Mouse (Mus musculus): ENCODE data around the gene Gins1. TPM values are rescaled to one million over a fixed set of nuclear protein-coding genes. Genes with fewer than 3 reads are reported as not detected.

The Gins1 gene
- polyA plus RNA-seq, 1 experiment = 1.9 TPM

DNA sequence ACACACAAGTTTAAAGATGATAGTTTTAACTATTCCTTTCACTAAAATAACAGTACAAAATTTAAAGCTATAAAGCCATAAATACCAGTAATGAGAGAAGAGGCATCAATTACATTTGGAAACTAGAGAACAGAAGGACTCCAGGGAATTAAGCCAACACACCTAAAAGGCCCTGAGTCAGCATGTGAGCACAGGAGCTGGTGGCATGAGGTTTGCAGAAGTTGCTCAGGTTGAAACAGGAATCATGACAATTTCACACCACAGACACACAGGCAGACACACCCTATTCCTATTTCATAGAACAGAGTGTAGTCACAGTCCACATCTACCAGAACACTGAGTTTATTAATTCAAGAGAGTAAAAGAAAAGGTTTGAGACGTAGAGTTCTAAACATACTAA, 30.7 kb upstream of the Gins1 start:
- DNase-seq (ENCODE audit: low read depth in 1 of 2, low spot score in 2 of 2) = no peak
- no peak for TF ChIP-seq CTCF (IDR thresholded peaks at IDR 0.05; ENCODE audit: extremely low read depth, insufficient read depth, insufficient read length, insufficient replicate concordance)
- TF ChIP-seq POLR2A (IDR thresholded peaks at IDR 0.05; ENCODE audit: low read depth, low read length) = no peak
- peaks cover 4% of the 10 kb centered on the region; the same call in 1 of the 2 replicates for H3K4me1 ChIP-seq (ENCODE audit: control insufficient read depth, insufficient read depth, insufficient read length)
- H3K4me3 ChIP-seq (ENCODE audit: extremely low read depth, insufficient read depth, insufficient read length) = no peak overlapping the region
- no peak overlapping the region for H3K27ac ChIP-seq (ENCODE audit: insufficient read depth, low read length)
- 86% methylated on average over 1 of the region's 1 CpGs for WGBS
- peaks cover 3% of the 10 kb centered on the region; the same call in 1 of the 2 replicates for H3K36me3 ChIP-seq (ENCODE audit: control insufficient read depth, insufficient read depth, low read length)
- H3K27me3 ChIP-seq (ENCODE audit: control insufficient read depth, insufficient read depth, low read length) = no peaks in the 10 kb centered on the region

DNA sequence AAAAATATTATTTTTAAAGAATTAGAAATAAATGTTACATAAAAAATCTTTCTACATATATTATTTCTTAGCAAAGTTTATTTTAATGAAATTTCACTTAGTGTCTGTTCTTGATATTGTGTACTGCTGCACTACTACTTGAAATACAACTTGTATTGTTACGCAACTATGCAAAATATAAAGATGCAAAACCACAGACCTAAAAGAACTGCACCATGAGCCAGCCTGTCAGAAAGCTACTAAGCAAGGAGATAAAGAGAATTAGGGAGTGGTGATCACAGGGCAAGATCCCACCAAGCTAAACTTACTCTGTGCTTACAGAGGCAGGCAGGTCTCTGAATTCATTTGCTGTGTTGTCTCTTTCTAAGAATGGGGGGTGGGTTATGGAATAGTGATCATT, 30.0 kb upstream of the Gins1 start:
- no peaks in the 10 kb centered on the region for H3K27me3 ChIP-seq (ENCODE audit: control insufficient read depth, insufficient read depth, low read length)
- WGBS = 96% methylated on average over 1 of the region's 1 CpGs
- TF ChIP-seq CTCF (IDR thresholded peaks at IDR 0.05; ENCODE audit: extremely low read depth, insufficient read depth, insufficient read length, insufficient replicate concordance) (no peak), POLR2A (IDR thresholded peaks at IDR 0.05; ENCODE audit: low read depth, low read length) (no peak)
- no peak for DNase-seq (ENCODE audit: low read depth in 1 of 2, low spot score in 2 of 2)
- no peak overlapping the region for H3K27ac ChIP-seq (ENCODE audit: insufficient read depth, low read length)
- no peaks in the 10 kb centered on the region for H3K4me1 ChIP-seq (ENCODE audit: control insufficient read depth, insufficient read depth, insufficient read length)
- H3K4me3 ChIP-seq (ENCODE audit: extremely low read depth, insufficient read depth, insufficient read length) = no peak overlapping the region
- peaks cover 3% of the 10 kb centered on the region; the same call in 1 of the 2 replicates for H3K36me3 ChIP-seq (ENCODE audit: control insufficient read depth, insufficient read depth, low read length)

DNA sequence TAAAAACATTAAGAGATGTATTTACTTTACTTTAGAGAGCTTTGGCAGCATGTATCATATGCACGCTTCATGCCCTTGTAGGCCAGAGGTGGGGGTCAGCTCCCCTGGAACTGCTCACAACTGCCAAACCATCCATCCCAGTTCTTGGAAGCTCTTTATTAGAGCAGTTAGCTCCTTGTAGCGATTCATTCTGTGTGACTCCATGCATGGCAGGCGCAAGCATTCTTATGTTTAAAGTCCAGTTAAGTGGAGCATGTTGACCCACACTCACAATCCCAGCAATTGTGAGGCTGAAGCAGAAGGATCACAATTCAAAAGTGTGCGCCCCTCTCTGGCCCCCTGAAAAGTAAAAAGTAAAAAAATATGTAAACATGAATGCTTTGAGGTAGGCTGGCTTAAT, 27.6 kb upstream of the Gins1 start:
- WGBS = 89% methylated on average over 4 of the region's 4 CpGs
- H3K36me3 ChIP-seq (ENCODE audit: control insufficient read depth, insufficient read depth, low read length) = peaks cover 3% of the 10 kb centered on the region; the same call in 1 of the 2 replicates
- no peak overlapping the region for H3K27ac ChIP-seq (ENCODE audit: insufficient read depth, low read length)
- no peak for DNase-seq (ENCODE audit: low read depth in 1 of 2, low spot score in 2 of 2)
- no peak overlapping the region for H3K4me3 ChIP-seq (ENCODE audit: extremely low read depth, insufficient read depth, insufficient read length)
- no peaks in the 10 kb centered on the region for H3K27me3 ChIP-seq (ENCODE audit: control insufficient read depth, insufficient read depth, low read length)
- H3K4me1 ChIP-seq (ENCODE audit: control insufficient read depth, insufficient read depth, insufficient read length) = no peaks in the 10 kb centered on the region
- no peak for TF ChIP-seq CTCF (IDR thresholded peaks at IDR 0.05; ENCODE audit: extremely low read depth, insufficient read depth, insufficient read length, insufficient replicate concordance)
- TF ChIP-seq POLR2A (IDR thresholded peaks at IDR 0.05; ENCODE audit: low read depth, low read length) = no peak

DNA sequence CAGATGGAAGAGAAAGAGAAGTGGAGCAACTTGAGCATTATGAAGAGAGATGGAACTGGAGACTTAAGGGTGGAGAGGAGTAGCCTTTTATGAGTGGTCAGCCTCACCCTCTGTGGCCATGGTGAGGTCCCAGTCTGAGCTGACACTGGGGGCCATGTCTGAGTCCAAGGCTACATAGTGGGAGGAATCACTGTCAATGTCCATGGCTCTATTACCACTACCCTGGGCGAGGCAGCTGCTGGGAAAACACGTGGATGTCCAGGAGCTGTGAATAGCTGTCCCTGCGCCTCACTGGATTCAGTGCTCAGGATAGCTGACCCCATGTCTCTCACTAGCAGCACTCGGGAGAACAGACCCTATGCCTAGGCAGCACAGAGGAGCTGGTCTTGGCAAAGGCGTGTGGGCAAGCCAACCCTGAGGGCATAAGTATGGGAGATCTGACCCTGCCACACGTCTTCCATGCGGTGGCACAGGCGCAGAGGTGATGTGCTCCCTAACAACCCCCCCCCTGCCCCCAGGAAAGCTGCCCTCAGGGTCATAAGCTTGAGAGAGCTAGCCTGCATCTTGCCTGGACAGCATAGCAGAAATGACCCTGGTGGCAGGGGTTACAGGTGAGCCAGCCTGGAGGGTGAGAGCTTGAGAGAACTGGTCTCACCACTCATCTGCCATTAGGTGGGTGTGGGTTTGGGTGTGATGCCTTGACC, 21.0 kb upstream of the Gins1 start:
- DNase-seq (ENCODE audit: low read depth in 1 of 2, low spot score in 2 of 2) = no peak
- no peak overlapping the region for H3K27ac ChIP-seq (ENCODE audit: insufficient read depth, low read length)
- H3K4me3 ChIP-seq (ENCODE audit: extremely low read depth, insufficient read depth, insufficient read length) = no peak overlapping the region
- no peaks in the 10 kb centered on the region for H3K27me3 ChIP-seq (ENCODE audit: control insufficient read depth, insufficient read depth, low read length)
- WGBS = 93% methylated on average over 8 of the region's 8 CpGs
- H3K4me1 ChIP-seq (ENCODE audit: control insufficient read depth, insufficient read depth, insufficient read length) = no peaks in the 10 kb centered on the region; the same call in 1 of the 2 replicates
- H3K36me3 ChIP-seq (ENCODE audit: control insufficient read depth, insufficient read depth, low read length) = no peaks in the 10 kb centered on the region
- no peak for TF ChIP-seq POLR2A (IDR thresholded peaks at IDR 0.05; ENCODE audit: low read depth, low read length)
- TF ChIP-seq CTCF (IDR thresholded peaks at IDR 0.05; ENCODE audit: extremely low read depth, insufficient read depth, insufficient read length, insufficient replicate concordance) = no peak

DNA sequence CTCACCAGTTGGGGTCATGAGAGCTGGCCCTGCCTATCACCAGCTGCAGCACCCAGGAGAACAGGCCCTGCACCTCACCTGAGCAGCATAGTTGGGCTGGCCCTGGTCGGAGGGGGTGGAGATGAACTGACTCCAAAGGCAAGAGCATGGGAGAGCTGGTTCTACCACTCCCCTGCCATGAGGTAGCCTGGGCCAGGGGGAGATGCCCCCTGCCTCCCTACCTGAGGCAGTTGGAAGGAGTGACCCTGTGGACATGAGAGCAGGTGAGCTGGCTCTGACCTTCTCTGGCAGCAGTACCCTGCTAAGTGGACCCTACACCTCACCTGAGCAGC, 20.5 kb upstream of the Gins1 start:
- no peaks in the 10 kb centered on the region for H3K27me3 ChIP-seq (ENCODE audit: control insufficient read depth, insufficient read depth, low read length)
- 86% methylated on average over 1 of the region's 1 CpGs for WGBS
- H3K27ac ChIP-seq (ENCODE audit: insufficient read depth, low read length) = no peak overlapping the region
- H3K36me3 ChIP-seq (ENCODE audit: control insufficient read depth, insufficient read depth, low read length) = no peaks in the 10 kb centered on the region
- no peaks in the 10 kb centered on the region; the same call in 1 of the 2 replicates for H3K4me1 ChIP-seq (ENCODE audit: control insufficient read depth, insufficient read depth, insufficient read length)
- no peak overlapping the region for H3K4me3 ChIP-seq (ENCODE audit: extremely low read depth, insufficient read depth, insufficient read length)
- DNase-seq (ENCODE audit: low read depth in 1 of 2, low spot score in 2 of 2) = no peak
- TF ChIP-seq POLR2A (IDR thresholded peaks at IDR 0.05; ENCODE audit: low read depth, low read length) (no peak), CTCF (IDR thresholded peaks at IDR 0.05; ENCODE audit: extremely low read depth, insufficient read depth, insufficient read length, insufficient replicate concordance) (no peak)

DNA sequence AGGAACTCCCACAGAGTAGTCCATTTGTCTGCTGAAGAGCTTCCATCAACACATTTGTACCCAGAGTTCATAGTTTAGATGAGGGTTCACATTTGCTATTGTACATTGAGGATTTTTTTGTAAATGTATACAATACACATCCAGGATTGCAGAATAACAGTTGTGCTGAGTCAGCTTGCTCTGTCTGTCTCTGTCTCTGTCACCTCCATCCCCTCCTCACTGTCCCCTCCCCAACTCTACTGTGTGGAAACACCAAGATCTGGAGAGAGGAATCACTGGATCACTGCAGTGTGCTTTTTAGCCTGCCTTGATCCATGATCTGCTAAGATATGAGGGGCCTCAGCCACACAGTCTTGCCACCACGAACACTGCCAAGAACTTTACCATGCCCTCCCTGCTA, 19.4 kb upstream of the Gins1 start:
- H3K27me3 ChIP-seq (ENCODE audit: control insufficient read depth, insufficient read depth, low read length) = no peaks in the 10 kb centered on the region
- no peak for TF ChIP-seq CTCF (IDR thresholded peaks at IDR 0.05; ENCODE audit: extremely low read depth, insufficient read depth, insufficient read length, insufficient replicate concordance)
- TF ChIP-seq POLR2A (IDR thresholded peaks at IDR 0.05; ENCODE audit: low read depth, low read length) = no peak
- WGBS = 91% methylated on average over 1 of the region's 1 CpGs

DNA sequence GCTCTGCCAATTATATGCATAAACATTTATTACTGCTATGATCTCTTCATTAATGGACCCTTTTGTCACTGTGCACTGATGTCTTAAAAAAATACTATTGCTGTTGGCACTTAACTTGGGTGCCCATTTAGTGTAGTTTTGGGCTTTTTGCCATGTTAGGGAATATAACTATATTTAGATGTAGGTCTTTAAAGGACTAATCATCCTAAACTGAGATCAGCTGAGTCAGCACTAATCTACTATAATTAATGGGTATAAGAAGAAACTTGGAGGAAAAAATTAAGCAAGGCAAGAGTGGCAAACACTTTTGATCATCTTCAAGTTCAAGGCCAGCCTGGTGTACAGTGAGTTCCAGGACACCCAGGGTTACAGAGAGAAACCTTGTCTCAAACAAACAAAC, 18.9 kb upstream of the Gins1 start:
- no peak overlapping the region for H3K27ac ChIP-seq (ENCODE audit: insufficient read depth, low read length)
- no peak overlapping the region for H3K4me3 ChIP-seq (ENCODE audit: extremely low read depth, insufficient read depth, insufficient read length)
- H3K4me1 ChIP-seq (ENCODE audit: control insufficient read depth, insufficient read depth, insufficient read length) = no peaks in the 10 kb centered on the region; the same call in 1 of the 2 replicates
- DNase-seq (ENCODE audit: low read depth in 1 of 2, low spot score in 2 of 2) = no peak
- no peak for TF ChIP-seq POLR2A (IDR thresholded peaks at IDR 0.05; ENCODE audit: low read depth, low read length)
- H3K36me3 ChIP-seq (ENCODE audit: control insufficient read depth, insufficient read depth, low read length) = no peaks in the 10 kb centered on the region
- H3K27me3 ChIP-seq (ENCODE audit: control insufficient read depth, insufficient read depth, low read length) = no peaks in the 10 kb centered on the region

More for the DNA sequence above, 19.4 kb upstream of the Gins1 start:
- Histone ChIP-seq H3K36me3 (ENCODE audit: control insufficient read depth, insufficient read depth, low read length) (no peaks in the 10 kb centered on the region), H3K4me3 (ENCODE audit: extremely low read depth, insufficient read depth, insufficient read length) (no peak overlapping the region), H3K27ac (ENCODE audit: insufficient read depth, low read length) (no peak overlapping the region), H3K4me1 (ENCODE audit: control insufficient read depth, insufficient read depth, insufficient read length) (no peaks in the 10 kb centered on the region; the same call in 1 of the 2 replicates)
- DNase-seq (ENCODE audit: low read depth in 1 of 2, low spot score in 2 of 2) = no peak

Measured in spleen, adult 2 months (tissue).